Mouse (Mus musculus) spleen, embryonic (tissue): Measurements from ENCODE around the gene Hdac9.

ENCODE experiments used
- CTCF ChIA-PET: fragments of 350-600 bp; sonication (Branson Sonifier 250); formaldehyde crosslinking; loops from one replicate; lab custom pipeline; 2022; lab: Charles Lee

Hdac9 gene

GRCm38 (mm10) chr12:34617836-34618235 lies 299.1 kb downstream of the Hdac9 start:
- CTCF ChIA-PET: no interaction called here

- CTCF ChIA-PET: no interaction called here
These were observed 302.1 kb downstream of the Hdac9 start for GRCm38 (mm10) chr12:34614796-34615195.

GRCm38 (mm10) chr12:34612511-34612910 lies 304.4 kb downstream of the Hdac9 start:
- CTCF ChIA-PET: no interaction called here

GRCm38 (mm10) chr12:34604521-34604920 lies 312.4 kb downstream of the Hdac9 start:
- CTCF ChIA-PET: no interaction called here

GRCm38 (mm10) chr12:34594167-34594793 lies 322.6 kb downstream of the Hdac9 start:
- CTCF ChIA-PET: no interaction called here

GRCm38 (mm10) chr12:34587171-34587570 lies 329.7 kb downstream of the Hdac9 start:
- CTCF ChIA-PET: no interaction called here

GRCm38 (mm10) chr12:34582522-34582921 lies 334.4 kb downstream of the Hdac9 start:
- CTCF ChIA-PET: no interaction called here

- CTCF ChIA-PET: no interaction called here
These were observed 337.7 kb downstream of the Hdac9 start for GRCm38 (mm10) chr12:34579220-34579619.

GRCm38 (mm10) chr12:34571069-34571468 lies 345.8 kb downstream of the Hdac9 start:
- CTCF ChIA-PET: no interaction called here

- CTCF ChIA-PET: no interaction called here
These were observed 347.4 kb downstream of the Hdac9 start for GRCm38 (mm10) chr12:34569472-34569871.

- CTCF ChIA-PET: no interaction called here
These were observed 347.8 kb downstream of the Hdac9 start for GRCm38 (mm10) chr12:34569052-34569451.

GRCm38 (mm10) chr12:34562331-34562730 lies 354.6 kb downstream of the Hdac9 start:
- CTCF ChIA-PET: no interaction called here

GRCm38 (mm10) chr12:34559001-34559400 lies 357.9 kb downstream of the Hdac9 start:
- CTCF ChIA-PET: no interaction called here

- CTCF ChIA-PET: interaction anchor here (0.5 kb wide), 1 partner anchor 172 kb away, joined by 3 read pairs; no protein-coding TSS in a partner anchor
These were observed 362.1 kb downstream of the Hdac9 start for GRCm38 (mm10) chr12:34554803-34555202.

- CTCF ChIA-PET: no interaction called here
These were observed 366.6 kb downstream of the Hdac9 start for GRCm38 (mm10) chr12:34550268-34550667.

GRCm38 (mm10) chr12:34529165-34529545 lies 387.7 kb downstream of the Hdac9 start:
- CTCF ChIA-PET: no interaction called here

- CTCF ChIA-PET: interaction anchor here (0.6 kb wide), 2 partner anchors 16 to 71 kb away, joined by 3 read pairs; no protein-coding TSS in a partner anchor
These were observed 388.4 kb downstream of the Hdac9 start for GRCm38 (mm10) chr12:34528201-34529164.

GRCm38 (mm10) chr12:34527761-34528160 lies 389.1 kb downstream of the Hdac9 start:
- CTCF ChIA-PET: interaction anchor here (0.6 kb wide), 2 partner anchors 15 to 70 kb away, joined by 3 read pairs; no protein-coding TSS in a partner anchor

- CTCF ChIA-PET: no interaction called here
These were observed 395.4 kb downstream of the Hdac9 start for GRCm38 (mm10) chr12:34521468-34521867.

GRCm38 (mm10) chr12:34516769-34517562 lies 399.9 kb downstream of the Hdac9 start:
- CTCF ChIA-PET: no interaction called here

- CTCF ChIA-PET: no interaction called here
These were observed 410.6 kb downstream of the Hdac9 start for GRCm38 (mm10) chr12:34506345-34506744.
